Mouse (Mus musculus) lung, adult 2 months (tissue): ENCODE results near the gene Car14.

Experiments used
- CTCF ChIP-seq: fragments of 200-500 bp; IDR thresholded peaks from 2 replicates; pipeline ENCODE4 v1.5.1; 2011; ENCODE audit warnings: mild to moderate bottlenecking, low read length, control low read depth; ENCODE audit not compliant: insufficient read depth
- POLR2A ChIP-seq: fragments of 200-500 bp; IDR thresholded peaks from 2 replicates; pipeline ENCODE4 v1.6.1; 2011; ENCODE audit warnings: low read depth, mild to moderate bottlenecking, control low read depth, low read length, borderline replicate concordance; ENCODE audit errors: extremely low read depth

DNA sequence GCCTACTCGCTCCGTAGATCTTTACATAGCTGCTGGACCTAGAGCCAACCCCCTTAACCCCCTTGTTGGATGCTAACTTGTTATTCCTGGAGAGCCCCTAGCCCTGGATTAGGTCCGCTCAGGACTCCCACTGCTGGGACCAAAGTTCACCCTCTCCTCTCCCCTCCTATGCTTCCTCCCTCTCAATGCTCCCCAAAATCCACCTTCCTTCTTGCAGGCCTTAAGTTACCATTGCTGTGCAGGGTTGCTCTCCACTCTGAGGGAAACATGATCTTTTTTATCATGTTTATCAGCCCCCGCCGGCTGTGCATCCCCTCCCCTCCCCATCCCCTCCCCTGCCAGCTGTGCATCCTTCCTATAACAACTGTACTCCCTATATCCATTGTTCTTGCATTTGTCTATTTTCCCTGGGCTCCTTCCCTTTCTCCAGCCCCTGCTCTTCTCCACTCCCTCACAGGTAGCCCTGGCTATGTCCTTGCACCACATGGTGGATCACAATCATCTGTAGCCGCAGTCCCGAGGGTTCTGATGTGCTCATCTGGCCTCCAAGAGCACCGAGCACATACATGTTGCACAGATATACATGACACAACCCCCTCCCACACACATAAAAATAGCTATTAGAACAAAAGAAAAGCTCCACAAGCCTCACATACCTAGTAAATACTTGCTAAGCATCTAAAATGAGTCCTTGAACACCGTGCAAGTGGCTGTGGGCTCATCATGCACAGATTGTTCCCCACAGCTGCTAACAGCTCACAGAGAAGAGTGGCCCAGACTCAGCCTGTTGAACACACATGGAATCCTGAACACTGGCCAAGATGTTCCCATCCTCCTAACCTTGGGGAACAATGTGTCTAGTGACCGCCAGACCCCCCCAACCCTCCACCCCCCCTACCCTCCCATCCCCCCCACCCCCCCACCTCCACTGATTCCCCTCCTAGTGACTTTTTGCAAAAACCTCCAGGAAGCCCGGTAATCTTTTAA is 12.1 kb downstream of the Car14 start:
- TF ChIP-seq CTCF (no peak), POLR2A (no peak)
